ENCODE assay signal across 30 mouse cellular contexts in the genomic region with DNA sequence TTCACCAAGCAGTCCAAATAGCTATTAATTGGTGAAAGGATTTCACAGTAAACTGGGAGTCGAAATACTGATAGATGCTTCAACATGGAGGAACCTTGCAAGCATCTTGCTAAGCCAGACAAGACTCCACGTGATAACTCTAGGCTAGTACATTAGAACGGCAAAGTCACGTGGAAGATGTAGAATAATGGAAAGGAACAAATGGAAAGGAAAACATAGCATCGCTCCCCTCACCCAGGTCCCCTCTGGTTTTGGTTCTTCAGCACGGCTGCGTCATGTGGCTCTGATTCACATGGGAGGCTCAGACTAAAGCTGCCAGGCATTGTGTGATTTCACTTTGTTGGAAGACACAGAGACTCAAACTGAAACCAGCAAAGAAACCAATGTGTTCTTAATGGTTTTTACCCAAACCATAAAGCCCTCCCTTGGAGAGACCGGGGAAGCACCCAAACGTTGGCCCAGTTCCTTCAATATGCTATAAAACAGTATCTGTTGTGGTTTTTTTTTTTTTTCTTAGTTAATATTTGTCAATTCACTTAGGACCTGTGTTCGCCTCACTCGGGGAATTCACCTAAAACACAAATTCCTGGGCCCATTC. TPM values are rescaled to one million over a fixed set of nuclear protein-coding genes. Genes with fewer than 3 reads are reported as not detected.
DNase-seq lines count a peak whose midpoint lies in the region; ATAC-seq and TF ChIP-seq lines count a peak whose summit lies in the region.
"Had no signal": no experiment of that assay in that cellular context is flagged by ENCODE, and none has a peak within 500 bp of the region (broad histone marks: within the 10 kb centered on the region; RNA-seq: fewer than 3 reads in every experiment).

No protein-coding gene starts in this region.

- TF ChIP-seq POLR2A in CH12.LX (IDR thresholded peaks at IDR 0.05; ENCODE audit: low read depth, low read length): no peak

- in situ Hi-C loops in CH12.LX (cut with MboI; ENCODE audit: low pct_ligation_motif_present, low pct_unique_long_range_greater_than_20kb, low sequenced_read_pairs): no loop called here

- ATAC-seq in midbrain, embryonic 11.5 days (ENCODE audit: low FRiP score): no peak
- no peak for ATAC-seq in midbrain, embryonic 14.5 days (ENCODE audit: low FRiP score, low TSS enrichment)
- ATAC-seq in intestine, embryonic 15.5 days: no peak
- ATAC-seq: forebrain, postnatal 0 days; midbrain, embryonic 16.5 days had no signal

- H3K9me3 ChIP-seq in midbrain, embryonic 11.5 days (ENCODE audit: control insufficient read depth, low read length): no peaks in the 10 kb centered on the region
- no peaks in the 10 kb centered on the region for H3K9me3 ChIP-seq in midbrain, embryonic 14.5 days (ENCODE audit: control insufficient read depth, low read length)
- no peaks in the 10 kb centered on the region for H3K9me3 ChIP-seq in CH12.LX (replicated peaks; ENCODE audit: low read length)
- H3K9me3 ChIP-seq in intestine, embryonic 15.5 days: no peaks in the 10 kb centered on the region
- H3K9me3 ChIP-seq: embryonic facial prominence, embryonic 10.5 days; embryonic facial prominence, embryonic 15.5 days; forebrain, embryonic 12.5 days; heart, embryonic 15.5 days; hindbrain, embryonic 12.5 days; limb, embryonic 10.5 days; limb, embryonic 15.5 days; neural tube, embryonic 13.5 days had no signal

- no peak overlapping the region for H3K9ac ChIP-seq in midbrain, embryonic 11.5 days (ENCODE audit: low read length)
- H3K9ac ChIP-seq in midbrain, embryonic 14.5 days (replicated peaks; ENCODE audit: low read length): no peak overlapping the region
- H3K9ac ChIP-seq in CH12.LX (ENCODE audit: insufficient read depth, low read depth): no peak overlapping the region
- H3K9ac ChIP-seq in intestine, embryonic 15.5 days: no peak overlapping the region
- H3K9ac ChIP-seq: embryonic facial prominence, embryonic 15.5 days; forebrain, embryonic 12.5 days; forebrain, postnatal 0 days; heart, embryonic 15.5 days; hindbrain, embryonic 12.5 days; limb, embryonic 15.5 days; liver, embryonic 14.5 days; lung, embryonic 14.5 days; neural tube, embryonic 13.5 days had no signal

- WGBS in midbrain, embryonic 11.5 days: 89% methylated on average over 11 of the region's 11 CpGs
- WGBS in midbrain, embryonic 14.5 days: 94% methylated on average over 11 of the region's 11 CpGs
- 88% methylated on average over 11 of the region's 11 CpGs for WGBS in intestine, embryonic 15.5 days

- H3K27me3 ChIP-seq in midbrain, embryonic 11.5 days (ENCODE audit: control insufficient read depth, insufficient read depth, low read length): no peaks in the 10 kb centered on the region
- H3K27me3 ChIP-seq in midbrain, embryonic 14.5 days (ENCODE audit: control insufficient read depth, insufficient read depth, low read length): no peaks in the 10 kb centered on the region
- no peaks in the 10 kb centered on the region for H3K27me3 ChIP-seq in CH12.LX (replicated peaks)
- H3K27me3 ChIP-seq in intestine, embryonic 15.5 days (replicated peaks): no peaks in the 10 kb centered on the region
- H3K27me3 ChIP-seq: embryonic facial prominence, embryonic 15.5 days; heart, embryonic 15.5 days; hindbrain, embryonic 12.5 days; limb, embryonic 15.5 days; neural tube, embryonic 13.5 days had no signal

- peak; percentile 10 for DNase-seq in midbrain, embryonic 11.5 days (ENCODE audit: low spot score, missing footprints)
- DNase-seq in midbrain, embryonic 14.5 days: no peak
- DNase-seq in CH12.LX (ENCODE audit: extremely low read depth): peak; percentile 93
- peak; percentile 79 for DNase-seq in induced T-regulatory cell, adult 2 months (ENCODE audit: low read depth)
- DNase-seq in adrenal gland, adult 2 months: no peak
- no peak for DNase-seq in layer of hippocampus, adult 2 months (ENCODE audit: low spot score in 2 of 2)
- DNase-seq: adrenal gland, postnatal 10 days; cerebellum, adult 11 months; cerebellum, postnatal 10 days; forebrain, postnatal 0 days; heart, postnatal 36 days; kidney, adult 18-20 months; kidney, postnatal 4 days; layer of hippocampus, postnatal 36 days; lung, embryonic 14.5 days; lung, postnatal 14 days; right cerebral cortex, postnatal 4 days; thymus, adult 2 months had no signal

- H3K79me2 ChIP-seq in CH12.LX (replicated peaks; ENCODE audit: control insufficient read depth, extremely low read depth, insufficient read depth, poor library complexity, severe bottlenecking): no peaks in the 10 kb centered on the region

- H3K4me3 ChIP-seq in midbrain, embryonic 11.5 days (ENCODE audit: low read depth, low read length): no peak overlapping the region
- no peak overlapping the region for H3K4me3 ChIP-seq in midbrain, embryonic 14.5 days (replicated peaks; ENCODE audit: low read depth, low read length)
- H3K4me3 ChIP-seq in CH12.LX (replicated peaks in 1 of 3; ENCODE audit: low read depth in 2 of 3, low read length in 2 of 3, poor library complexity in 1 of 3): peak overlapping the region in 1 of 3 experiments; percentile 40
- H3K4me3 ChIP-seq in intestine, embryonic 15.5 days (replicated peaks): no peak overlapping the region
- H3K4me3 ChIP-seq in layer of hippocampus, adult 2 months: no peak overlapping the region
- H3K4me3 ChIP-seq: embryonic facial prominence, embryonic 10.5 days; embryonic facial prominence, embryonic 15.5 days; forebrain, embryonic 12.5 days; heart, embryonic 15.5 days; hindbrain, embryonic 12.5 days; limb, embryonic 10.5 days; limb, embryonic 15.5 days; neural tube, embryonic 13.5 days had no signal

- peak; percentile 86 for TF ChIP-seq EP300 in CH12.LX (IDR thresholded peaks at IDR 0.05; ENCODE audit: low read length)

- H3K4me2 ChIP-seq in midbrain, embryonic 11.5 days: no peak overlapping the region
- no peak overlapping the region for H3K4me2 ChIP-seq in midbrain, embryonic 14.5 days (ENCODE audit: low read length)
- H3K4me2 ChIP-seq in CH12.LX (ENCODE audit: insufficient read depth, low read depth, poor library complexity, severe bottlenecking): peak overlapping the region; percentile 77
- H3K4me2 ChIP-seq in intestine, embryonic 15.5 days (replicated peaks): no peak overlapping the region
- H3K4me2 ChIP-seq: embryonic facial prominence, embryonic 15.5 days; forebrain, embryonic 12.5 days; heart, embryonic 15.5 days; hindbrain, embryonic 12.5 days; limb, embryonic 15.5 days; lung, embryonic 14.5 days; neural tube, embryonic 13.5 days had no signal

- no peak overlapping the region for H3K27ac ChIP-seq in midbrain, embryonic 11.5 days (ENCODE audit: low read depth, low read length)
- H3K27ac ChIP-seq in midbrain, embryonic 14.5 days (replicated peaks; ENCODE audit: low read depth, low read length): no peak overlapping the region
- H3K27ac ChIP-seq in CH12.LX (ENCODE audit: insufficient read depth, low read depth): peak overlapping the region; percentile 51; the same call in 1 of the 2 replicates
- H3K27ac ChIP-seq in intestine, embryonic 15.5 days: no peak overlapping the region
- H3K27ac ChIP-seq in layer of hippocampus, adult 2 months: no peak overlapping the region
- H3K27ac ChIP-seq: embryonic facial prominence, embryonic 10.5 days; embryonic facial prominence, embryonic 15.5 days; forebrain, embryonic 12.5 days; heart, embryonic 15.5 days; hindbrain, embryonic 12.5 days; kidney, postnatal 0 days; limb, embryonic 10.5 days; limb, embryonic 15.5 days; liver, embryonic 14.5 days; neural tube, embryonic 13.5 days had no signal

- no peak for TF ChIP-seq CTCF in CH12.LX (conservative IDR thresholded peaks at IDR 0.05 in 1 of 2, IDR thresholded peaks at IDR 0.05 in 1 of 2; ENCODE audit: low read depth in 2 of 2, low read length in 2 of 2)
- TF ChIP-seq CTCF in layer of hippocampus, adult 2 months (conservative IDR thresholded peaks at IDR 0.05): no peak

- TF ChIP-seq RAD21 in CH12.LX (IDR thresholded peaks at IDR 0.05; ENCODE audit: low read depth, low read length): no peak; the same call in none of the 2 replicates

- H3K36me3 ChIP-seq in midbrain, embryonic 11.5 days (ENCODE audit: control insufficient read depth, insufficient read depth, low read length): no peaks in the 10 kb centered on the region
- H3K36me3 ChIP-seq in midbrain, embryonic 14.5 days (ENCODE audit: control insufficient read depth, insufficient read depth, low read length): no peaks in the 10 kb centered on the region
- no peaks in the 10 kb centered on the region for H3K36me3 ChIP-seq in CH12.LX (replicated peaks in 1 of 2; ENCODE audit: control insufficient read depth in 1 of 2, insufficient read depth in 1 of 2, low read length in 1 of 2)
- no peaks in the 10 kb centered on the region for H3K36me3 ChIP-seq in intestine, embryonic 15.5 days
- H3K36me3 ChIP-seq: embryonic facial prominence, embryonic 10.5 days; embryonic facial prominence, embryonic 15.5 days; forebrain, embryonic 12.5 days; heart, embryonic 15.5 days; hindbrain, embryonic 12.5 days; limb, embryonic 10.5 days; limb, embryonic 15.5 days; neural tube, embryonic 13.5 days had no signal

- peaks cover 8% of the 10 kb centered on the region for H3K4me1 ChIP-seq in midbrain, embryonic 11.5 days (ENCODE audit: control insufficient read depth, insufficient read depth, low read length)
- H3K4me1 ChIP-seq in midbrain, embryonic 14.5 days (ENCODE audit: control insufficient read depth, insufficient read depth, low read length): no peaks in the 10 kb centered on the region
- peaks cover 9 to 38% of the 10 kb centered on the region in 2 experiments; a peak in 3 of 4 replicates for H3K4me1 ChIP-seq in CH12.LX (ENCODE audit: control insufficient read depth in 1 of 2, insufficient read depth in 2 of 2)
- H3K4me1 ChIP-seq in intestine, embryonic 15.5 days (replicated peaks): no peaks in the 10 kb centered on the region
- H3K4me1 ChIP-seq: embryonic facial prominence, embryonic 10.5 days; embryonic facial prominence, embryonic 15.5 days; forebrain, embryonic 12.5 days; heart, embryonic 15.5 days; hindbrain, embryonic 12.5 days; limb, embryonic 10.5 days; limb, embryonic 15.5 days; neural tube, embryonic 13.5 days had no signal

- dilution Hi-C loops in CH12.LX (cut with MboI; ENCODE audit: extremely low pct_ligation_motif_present, extremely low pct_unique_long_range_greater_than_20kb, low sequenced_read_pairs): no loop called here

TF ChIP-seq in CH12.LX, 34 proteins besides CTCF, POLR2A, EP300 and RAD21 (continues in another document):
- TF ChIP-seq SMC3 (IDR thresholded peaks at IDR 0.05; ENCODE audit: low read depth, low read length) (no peak), ZMIZ1 (IDR thresholded peaks at IDR 0.05; ENCODE audit: low read depth, low read length) (0 out of 2 replicates have a peak, but pooled peaks have one; percentile 21)

RNA-seq across cellular contexts. Expression of a gene that starts 14.6 kb away (rescaled TPM):
- polyA plus RNA-seq in midbrain, embryonic 11.5 days (2014; fragmentation: Nextera tagmentation; extraction: Ambion mirVana): 3.4 and 5.5 TPM in 2 replicates
- 1.8 and 3.9 TPM in 2 replicates for polyA plus RNA-seq in midbrain, embryonic 14.5 days (2014; fragmentation: Nextera tagmentation; extraction: Ambion mirVana)
- 5.3 TPM in 2 replicates for total RNA-seq in CH12.LX (2012; rRNA removed)
- total RNA-seq in CH12.LX (2014; rRNA removed): 1.0 and 1.4 TPM in 2 replicates
- polyA plus RNA-seq in CH12.LX (2012; ENCODE audit: insufficient read length, low read depth): 7.4 and 10.2 TPM in 2 replicates
- 10 to 100 TPM; 51.5 to 57.6 TPM for total RNA-seq in adrenal gland, adult 2 months (2021)
- polyA plus RNA-seq in adrenal gland, adult 2 months (2012; rRNA removed): 28.9 and 40.9 TPM in 2 replicates
- polyA plus RNA-seq in intestine, embryonic 15.5 days (2015; fragmentation: Nextera tagmentation; extraction: Ambion mirVana): 16.1 and 16.5 TPM in 2 replicates
- total RNA-seq in layer of hippocampus, adult 2 months (2021): 100 to 1,000 TPM in 1 of 2 experiments, 10 to 100 TPM in 1; 74.1 to 104 TPM

Comparison
In these comparisons a context has a peak if more than half of its experiments do, and no peak if none do; other contexts are left out.
1. DNase-seq: peak in midbrain, embryonic 11.5 days (single experiment), CH12.LX (single experiment) and induced T-regulatory cell, adult 2 months (single experiment); none in midbrain, embryonic 14.5 days (single experiment), adrenal gland, adult 2 months (single experiment) and layer of hippocampus, adult 2 months (0 of 2).